Mouse (Mus musculus): ENCODE measurements around the gene Aplp2.
"Not testable (repeated sequence)": the region's sequence is repeated elsewhere in the genome, so short reads cannot be mapped to it uniquely, and the experiment has no call there.

The Aplp2 gene

GRCm38 (mm10) chr9:31184439-31184838 lies 27.2 kb downstream of the Aplp2 start:
- ATAC-seq (ENCODE audit: insufficient number of reproducible peaks, low FRiP score, low TSS enrichment), result no peak

GRCm38 (mm10) chr9:31183061-31183460 lies 28.6 kb downstream of the Aplp2 start:
- no peak for ATAC-seq (ENCODE audit: insufficient number of reproducible peaks, low FRiP score, low TSS enrichment)

- no peak for ATAC-seq (ENCODE audit: insufficient number of reproducible peaks, low FRiP score, low TSS enrichment)
Measured at GRCm38 (mm10) chr9:31181291-31182085, 30.1 kb downstream of the Aplp2 start.

- no peak for ATAC-seq (ENCODE audit: insufficient number of reproducible peaks, low FRiP score, low TSS enrichment)
Measured at GRCm38 (mm10) chr9:31177692-31178091, 33.9 kb downstream of the Aplp2 start.

- ATAC-seq (ENCODE audit: insufficient number of reproducible peaks, low FRiP score, low TSS enrichment), result peak; percentile 45; the same call in 1 of the 2 replicates
Measured at GRCm38 (mm10) chr9:31176379-31177130, 35.1 kb downstream of the Aplp2 start.

GRCm38 (mm10) chr9:31175978-31176377 lies 35.6 kb downstream of the Aplp2 start:
- 0 out of 2 replicates have a peak, but pooled peaks have one; percentile 26 for ATAC-seq (ENCODE audit: insufficient number of reproducible peaks, low FRiP score, low TSS enrichment)

- ATAC-seq (ENCODE audit: insufficient number of reproducible peaks, low FRiP score, low TSS enrichment), result no peak
Measured at GRCm38 (mm10) chr9:31175346-31175745, 36.3 kb downstream of the Aplp2 start.

GRCm38 (mm10) chr9:31168356-31169093 lies 43.1 kb downstream of the Aplp2 start:
- ATAC-seq (ENCODE audit: insufficient number of reproducible peaks, low FRiP score, low TSS enrichment), result no peak

- no peak for ATAC-seq (ENCODE audit: insufficient number of reproducible peaks, low FRiP score, low TSS enrichment)
Measured at GRCm38 (mm10) chr9:31167305-31167704, 44.3 kb downstream of the Aplp2 start.

- not testable (repeated sequence) for ATAC-seq (ENCODE audit: insufficient number of reproducible peaks, low FRiP score, low TSS enrichment)
Measured at GRCm38 (mm10) chr9:31165505-31165904, 46.1 kb downstream of the Aplp2 start.

GRCm38 (mm10) chr9:31163327-31163726 lies 48.3 kb downstream of the Aplp2 start:
- ATAC-seq (ENCODE audit: insufficient number of reproducible peaks, low FRiP score, low TSS enrichment), result no peak

- no peak for ATAC-seq (ENCODE audit: insufficient number of reproducible peaks, low FRiP score, low TSS enrichment)
Measured at GRCm38 (mm10) chr9:31162911-31163310, 48.7 kb downstream of the Aplp2 start.

- ATAC-seq (ENCODE audit: insufficient number of reproducible peaks, low FRiP score, low TSS enrichment), result no peak
Measured at GRCm38 (mm10) chr9:31159910-31160309, 51.7 kb downstream of the Aplp2 start.

GRCm38 (mm10) chr9:31156594-31156993 lies 55.0 kb downstream of the Aplp2 start:
- ATAC-seq (ENCODE audit: insufficient number of reproducible peaks, low FRiP score, low TSS enrichment), result no peak

- ATAC-seq (ENCODE audit: insufficient number of reproducible peaks, low FRiP score, low TSS enrichment), result no peak
Measured at GRCm38 (mm10) chr9:31151050-31151449, 60.6 kb downstream of the Aplp2 start.

GRCm38 (mm10) chr9:31148135-31148534 lies 63.5 kb downstream of the Aplp2 start:
- no peak for ATAC-seq (ENCODE audit: insufficient number of reproducible peaks, low FRiP score, low TSS enrichment)

GRCm38 (mm10) chr9:31145272-31145925 lies 66.2 kb downstream of the Aplp2 start:
- ATAC-seq (ENCODE audit: insufficient number of reproducible peaks, low FRiP score, low TSS enrichment), result no peak

GRCm38 (mm10) chr9:31142924-31143323 lies 68.7 kb downstream of the Aplp2 start:
- no peak for ATAC-seq (ENCODE audit: insufficient number of reproducible peaks, low FRiP score, low TSS enrichment)

GRCm38 (mm10) chr9:31133131-31133530 lies 78.5 kb downstream of the Aplp2 start:
- no peak for ATAC-seq (ENCODE audit: insufficient number of reproducible peaks, low FRiP score, low TSS enrichment)
